8 mouse cellular contexts compared by ENCODE assay signal in genomic region chr1:84840018-84840664, GRCm38 (mm10). TPM values are rescaled to one million over a fixed set of nuclear protein-coding genes. Genes with fewer than 3 reads are reported as not detected.
DNase-seq lines count a peak whose midpoint lies in the region; ATAC-seq and TF ChIP-seq lines count a peak whose summit lies in the region.

Gene Trip12 (minus strand): TSS chr1:84840516.

- ATAC-seq in lung, postnatal 0 days, result peak; percentile 34
- ATAC-seq in forebrain, postnatal 0 days, result peak; percentile 30
- peak; percentile 42 for ATAC-seq in hindbrain, embryonic 15.5 days (ENCODE audit: low FRiP score, low read depth)
- ATAC-seq in liver, postnatal 0 days, result peak; percentile 27

- peak within 1 kb of the TSS; percentile 99 for H3K27ac ChIP-seq in lung, postnatal 0 days (ENCODE audit: low read length)
- peak within 1 kb of the TSS; percentile 96 for H3K27ac ChIP-seq in forebrain, postnatal 0 days (ENCODE audit: low read depth, low read length)
- peak within 1 kb of the TSS; percentile 97 for H3K27ac ChIP-seq in hindbrain, embryonic 15.5 days (replicated peaks)
- H3K27ac ChIP-seq in liver, postnatal 0 days (ENCODE audit: low read depth), result peak within 1 kb of the TSS; percentile 99

- H3K36me3 ChIP-seq in lung, postnatal 0 days (ENCODE audit: insufficient read depth, low read length), result no peaks in the 10 kb centered on the region
- H3K36me3 ChIP-seq in forebrain, postnatal 0 days (ENCODE audit: insufficient read depth), result no peaks in the 10 kb centered on the region
- no peaks in the 10 kb centered on the region for H3K36me3 ChIP-seq in hindbrain, embryonic 15.5 days
- H3K36me3 ChIP-seq in liver, postnatal 0 days (replicated peaks; ENCODE audit: insufficient read depth, low read length), result no peaks in the 10 kb centered on the region

- no peaks in the 10 kb centered on the region for H3K9me3 ChIP-seq in lung, postnatal 0 days (ENCODE audit: low read length)
- H3K9me3 ChIP-seq in forebrain, postnatal 0 days (ENCODE audit: low read length), result no peaks in the 10 kb centered on the region
- H3K9me3 ChIP-seq in hindbrain, embryonic 15.5 days, result no peaks in the 10 kb centered on the region
- no peaks in the 10 kb centered on the region for H3K9me3 ChIP-seq in liver, postnatal 0 days (ENCODE audit: low read length)

- TF ChIP-seq EP300 in lung, postnatal 0 days (IDR thresholded peaks at IDR 0.05), result no peak
- no peak for TF ChIP-seq EP300 in liver, postnatal 0 days (IDR thresholded peaks at IDR 0.05; ENCODE audit: low read depth)

- H3K9ac ChIP-seq in lung, postnatal 0 days (replicated peaks; ENCODE audit: low read depth), result peak within 1 kb of the TSS; percentile 94
- H3K9ac ChIP-seq in forebrain, postnatal 0 days, result peak within 1 kb of the TSS; percentile 91
- H3K9ac ChIP-seq in hindbrain, embryonic 15.5 days, result peak within 1 kb of the TSS; percentile 90
- H3K9ac ChIP-seq in liver, postnatal 0 days (replicated peaks), result peak within 1 kb of the TSS; percentile 99

- peak; percentile 30; the same call in 1 of the 2 replicates for TF ChIP-seq CTCF in lung, postnatal 0 days (IDR thresholded peaks at IDR 0.05)
- peak; percentile 29; the same call in 1 of the 2 replicates for TF ChIP-seq CTCF in forebrain, postnatal 0 days (IDR thresholded peaks at IDR 0.05; ENCODE audit: low read depth)
- TF ChIP-seq CTCF in liver, postnatal 0 days (IDR thresholded peaks at IDR 0.05; ENCODE audit: low read depth), result peak; percentile 27; the same call in 1 of the 2 replicates

- H3K27me3 ChIP-seq in lung, postnatal 0 days (replicated peaks; ENCODE audit: insufficient read depth, low read length), result no peaks in the 10 kb centered on the region
- no peaks in the 10 kb centered on the region for H3K27me3 ChIP-seq in forebrain, postnatal 0 days (ENCODE audit: insufficient read depth, low read length)
- no peaks in the 10 kb centered on the region for H3K27me3 ChIP-seq in hindbrain, embryonic 15.5 days
- no peaks in the 10 kb centered on the region for H3K27me3 ChIP-seq in liver, postnatal 0 days (ENCODE audit: insufficient read depth, low read length)

- H3K4me1 ChIP-seq in lung, postnatal 0 days (ENCODE audit: insufficient read depth, low read depth, low read length), result peaks cover 8% of the 10 kb centered on the region; the same call in 1 of the 2 replicates
- H3K4me1 ChIP-seq in forebrain, postnatal 0 days (ENCODE audit: insufficient read depth), result 0 out of 2 replicates have a peak, but pooled peaks cover 4% of the 10 kb centered on the region
- H3K4me1 ChIP-seq in hindbrain, embryonic 15.5 days (replicated peaks), result peaks cover 32% of the 10 kb centered on the region
- H3K4me1 ChIP-seq in liver, postnatal 0 days (ENCODE audit: insufficient read depth), result peaks cover 6% of the 10 kb centered on the region

- under 1% methylated on average over 39 of the region's 39 CpGs for WGBS in lung, postnatal 0 days
- WGBS in forebrain, postnatal 0 days, result under 1% methylated on average over 39 of the region's 39 CpGs
- WGBS in hindbrain, embryonic 15.5 days, result 0% methylated on average over 39 of the region's 39 CpGs
- under 1% methylated on average over 39 of the region's 39 CpGs for WGBS in liver, postnatal 0 days (ENCODE audit: insufficient replicate concordance)

- H3K4me3 ChIP-seq in lung, postnatal 0 days (ENCODE audit: low read depth, low read length), result peak within 1 kb of the TSS; percentile 96
- peak within 1 kb of the TSS; percentile 98 for H3K4me3 ChIP-seq in forebrain, postnatal 0 days (ENCODE audit: low read depth, low read length)
- H3K4me3 ChIP-seq in hindbrain, embryonic 15.5 days, result peak within 1 kb of the TSS; percentile 86
- H3K4me3 ChIP-seq in liver, postnatal 0 days (ENCODE audit: low read depth, low read length), result peak within 1 kb of the TSS; percentile 92

- peak within 1 kb of the TSS; percentile 82 for H3K4me2 ChIP-seq in lung, postnatal 0 days (replicated peaks; ENCODE audit: low read depth, low read length)
- H3K4me2 ChIP-seq in forebrain, postnatal 0 days (ENCODE audit: low read depth), result peak within 1 kb of the TSS; percentile 73
- H3K4me2 ChIP-seq in hindbrain, embryonic 15.5 days, result peak within 1 kb of the TSS; percentile 87
- peak within 1 kb of the TSS; percentile 95 for H3K4me2 ChIP-seq in liver, postnatal 0 days (ENCODE audit: low read depth, low read length)

- no peak for DNase-seq in lung, postnatal 0 days (ENCODE audit: low spot score)
- DNase-seq in lung, postnatal 25 days (ENCODE audit: low spot score), result no peak
- DNase-seq in adrenal gland, postnatal 14 days, result peak; percentile 80
- DNase-seq in forebrain, postnatal 0 days, result no peak
- DNase-seq in liver, postnatal 0 days, result no peak
- peak; percentile 26 for DNase-seq in telencephalon, adult 2 months (ENCODE audit: low read depth, low spot score)
- DNase-seq in T-cell, adult 2 months (ENCODE audit: low spot score), result no peak

RNA-seq across cellular contexts. Expression of gene Trip12, which starts in this region (rescaled TPM):
- 26.6 and 31.2 TPM in 2 replicates for polyA plus RNA-seq in lung, postnatal 0 days (2015; fragmentation: Nextera tagmentation; extraction: Ambion mirVana)
- 224 and 225 TPM in 2 replicates for total RNA-seq in adrenal gland, postnatal 14 days (2021)
- total RNA-seq in forebrain, postnatal 0 days (2014; rRNA removed), result 106 and 126 TPM in 2 replicates
- 13.7 and 26.0 TPM in 2 replicates for polyA plus RNA-seq in forebrain, postnatal 0 days (2015; fragmentation: Nextera tagmentation; extraction: Ambion mirVana)
- 46.1 and 49.7 TPM in 2 replicates for polyA plus RNA-seq in hindbrain, embryonic 15.5 days (2015; fragmentation: Nextera tagmentation; extraction: Ambion mirVana)
- 19.5 and 21.2 TPM in 2 replicates for polyA plus RNA-seq in liver, postnatal 0 days (2015; fragmentation: Nextera tagmentation; extraction: Ambion mirVana)

Comparison
In these comparisons a context has a peak if more than half of its experiments do, and no peak if none do; other contexts are left out.
1. DNase-seq: peak in adrenal gland, postnatal 14 days (single experiment) and telencephalon, adult 2 months (single experiment); none in lung, postnatal 0 days (single experiment), lung, postnatal 25 days (single experiment), forebrain, postnatal 0 days (single experiment), liver, postnatal 0 days (single experiment) and T-cell, adult 2 months (single experiment).
2. Peak in every context shown above with its lines, with median percentiles within 50 percentile points of each other: ATAC-seq, H3K27ac ChIP-seq, H3K4me2 ChIP-seq, H3K4me3 ChIP-seq, H3K9ac ChIP-seq and CTCF ChIP-seq.